Mouse (Mus musculus) limb, embryonic 11.5 days (tissue): ENCODE data around the gene Tars2. TPM values are rescaled to one million over a fixed set of nuclear protein-coding genes. Genes with fewer than 3 reads are reported as not detected.

Source experiments
- microRNA-seq: library from miRNA; unstranded; fragments of <30 nt; microRNA quantifications from one replicate; pipeline ENCODE4, GENCODE M21; 2016
- polyA plus RNA-seq: library from polyadenylated mRNA; unstranded; fragments of >200 nt; fragmentation: Nextera tagmentation; extraction: Ambion mirVana; gene quantifications from 2 replicates; pipeline ENCODE4 v1.2.1, GENCODE M21; 2014

Gene Tars2
- polyA plus RNA-seq, 1 experiment from 2014 or later = 64.1 TPM

Small RNA genes within 50 kb of the gene (microRNA-seq; reads per million reads assigned to microRNA genes)
- gene Mir7014 = not detected

Other genes starting within 250 kb of the Tars2 start
- gene Ctss, start 233.4 kb downstream of the Tars2 start, polyA plus RNA-seq = 5.0 and 5.6 TPM in 2 replicates
- gene Hormad1, start 200.5 kb downstream of the Tars2 start, polyA plus RNA-seq = not detected in 2 replicates
- gene Golph3l, start 171.3 kb downstream of the Tars2 start, polyA plus RNA-seq = 36.7 and 38.1 TPM in 2 replicates
- gene Ensa, start 135.2 kb downstream of the Tars2 start, polyA plus RNA-seq = 78.7 and 81.8 TPM in 2 replicates
- gene Mcl1, start 101.4 kb downstream of the Tars2 start, polyA plus RNA-seq = 63.2 and 67.9 TPM in 2 replicates
- 0.29 and 0.71 TPM in 2 replicates for gene Adamtsl4, start 72.3 kb downstream of the Tars2 start, polyA plus RNA-seq
- 5.1 and 6.8 TPM in 2 replicates for gene Ecm1, start 20.6 kb downstream of the Tars2 start, polyA plus RNA-seq
- 23.5 and 24.9 TPM in 2 replicates for gene Rprd2, start 58.7 kb upstream of the Tars2 start, polyA plus RNA-seq
- 80.7 and 87.2 TPM in 2 replicates for gene Prpf3, start 95.7 kb upstream of the Tars2 start, polyA plus RNA-seq
- gene Mrps21, start 111.3 kb upstream of the Tars2 start, polyA plus RNA-seq = 339 and 359 TPM in 2 replicates
- gene Ciart, start 122.0 kb upstream of the Tars2 start, polyA plus RNA-seq = 7.1 and 7.5 TPM in 2 replicates
- gene BC028528, start 131.8 kb upstream of the Tars2 start, polyA plus RNA-seq = 6.7 and 7.5 TPM in 2 replicates
- 26.1 and 27.3 TPM in 2 replicates for gene Aph1a, start 133.8 kb upstream of the Tars2 start, polyA plus RNA-seq
- 128 and 129 TPM in 2 replicates for gene Car14, start 144.5 kb upstream of the Tars2 start, polyA plus RNA-seq
- gene Anp32e, start 169.0 kb upstream of the Tars2 start, polyA plus RNA-seq = 125 and 151 TPM in 2 replicates
- gene Plekho1, start 235.8 kb upstream of the Tars2 start, polyA plus RNA-seq = 78.3 and 82.7 TPM in 2 replicates